Mouse (Mus musculus): ENCODE results near the gene Snph.

The Snph gene

DNA sequence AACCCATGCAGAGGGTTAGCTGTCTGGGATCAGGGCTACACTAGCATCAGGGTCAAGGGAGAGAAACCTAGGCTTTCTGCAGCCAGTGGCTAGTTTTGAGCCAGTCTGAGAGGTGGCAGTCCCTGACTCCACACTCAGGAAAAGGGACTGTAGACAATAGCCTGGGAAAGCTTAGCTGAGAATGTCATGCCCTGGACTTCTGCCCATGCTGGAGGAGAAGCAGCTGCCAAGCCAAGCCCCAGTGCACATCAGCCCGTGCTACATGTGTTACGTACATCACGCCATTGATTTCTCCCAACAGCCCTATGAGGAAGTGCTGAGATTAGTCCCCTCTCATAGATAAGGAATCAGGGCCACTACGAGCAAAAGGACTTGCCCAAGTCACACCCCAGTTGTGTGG, 30.3 kb downstream of the Snph start:
- no peak for DNase-seq (ENCODE audit: low spot score in 2 of 2)

- no peak for DNase-seq (ENCODE audit: low spot score in 2 of 2)
These were observed 34.3 kb downstream of the Snph start for GRCm38 (mm10) chr2:151598068-151598467.

DNA sequence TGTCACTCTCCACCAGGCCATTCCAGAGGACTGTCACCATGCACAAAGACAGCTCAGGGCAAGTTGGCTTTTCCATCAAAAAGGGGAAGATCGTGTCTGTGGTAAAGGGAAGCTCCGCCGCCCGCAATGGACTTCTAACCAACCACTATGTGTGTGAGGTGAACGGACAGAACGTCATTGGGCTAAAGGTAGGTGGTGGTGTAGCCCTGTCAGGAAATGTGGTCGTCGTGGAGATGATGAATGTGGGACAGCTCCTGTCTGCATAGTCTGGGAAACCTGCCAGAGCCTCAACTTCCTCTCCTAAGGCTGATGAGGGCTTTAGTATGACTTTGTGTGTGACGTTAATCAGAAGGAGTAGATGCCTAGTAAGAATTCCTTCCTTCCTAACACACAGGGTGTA, 45.1 kb downstream of the Snph start:
- no peak for DNase-seq (ENCODE audit: low spot score in 2 of 2)

GRCm38 (mm10) chr2:151586807-151587206, 45.6 kb downstream of the Snph start:
- no peak for DNase-seq (ENCODE audit: low spot score in 2 of 2)

- DNase-seq (ENCODE audit: low spot score in 2 of 2): no peak
These were observed 46.5 kb downstream of the Snph start for GRCm38 (mm10) chr2:151585934-151586333.

DNA sequence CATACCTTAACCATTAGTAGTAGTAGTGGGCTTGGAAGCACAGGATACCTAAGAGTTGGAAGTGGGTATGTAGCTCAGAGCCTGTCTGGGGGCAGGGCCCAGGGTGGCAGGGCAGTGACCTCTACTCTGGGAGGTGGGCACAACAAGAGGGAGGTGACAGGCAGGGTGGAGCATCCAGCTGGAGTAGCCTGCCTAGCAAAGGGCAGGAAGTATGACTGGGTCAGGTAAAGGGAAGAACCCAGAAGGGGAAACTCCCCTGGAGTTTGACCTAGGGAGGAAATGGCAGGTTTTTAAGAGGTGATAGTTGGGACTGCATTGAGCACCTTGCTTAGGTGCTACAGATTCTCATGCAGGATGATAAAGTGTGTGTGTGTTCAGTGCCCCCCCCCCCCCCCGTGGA, 51.4 kb downstream of the Snph start:
- no peak for DNase-seq (ENCODE audit: low spot score in 2 of 2)

DNA sequence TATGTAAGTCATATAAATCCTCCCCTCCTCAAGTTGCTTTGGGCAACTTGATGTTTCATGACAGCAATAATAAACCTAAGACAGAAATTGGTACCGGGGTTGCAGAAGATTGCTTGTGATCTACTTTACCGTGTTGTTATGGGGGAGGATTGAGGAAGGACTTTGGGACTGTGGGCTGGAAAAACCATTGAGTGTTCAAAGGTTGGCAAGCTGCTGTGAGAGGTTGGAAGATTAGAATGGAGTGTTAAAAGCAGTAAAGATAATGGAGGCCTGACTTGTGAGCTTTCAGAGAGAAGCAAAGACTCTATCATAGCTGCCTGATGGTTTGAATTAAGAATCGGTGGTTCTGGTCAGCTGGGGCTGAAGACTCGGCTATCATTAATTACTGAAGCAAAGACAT, 53.2 kb downstream of the Snph start:
- no peak for DNase-seq (ENCODE audit: low spot score in 2 of 2)

DNA sequence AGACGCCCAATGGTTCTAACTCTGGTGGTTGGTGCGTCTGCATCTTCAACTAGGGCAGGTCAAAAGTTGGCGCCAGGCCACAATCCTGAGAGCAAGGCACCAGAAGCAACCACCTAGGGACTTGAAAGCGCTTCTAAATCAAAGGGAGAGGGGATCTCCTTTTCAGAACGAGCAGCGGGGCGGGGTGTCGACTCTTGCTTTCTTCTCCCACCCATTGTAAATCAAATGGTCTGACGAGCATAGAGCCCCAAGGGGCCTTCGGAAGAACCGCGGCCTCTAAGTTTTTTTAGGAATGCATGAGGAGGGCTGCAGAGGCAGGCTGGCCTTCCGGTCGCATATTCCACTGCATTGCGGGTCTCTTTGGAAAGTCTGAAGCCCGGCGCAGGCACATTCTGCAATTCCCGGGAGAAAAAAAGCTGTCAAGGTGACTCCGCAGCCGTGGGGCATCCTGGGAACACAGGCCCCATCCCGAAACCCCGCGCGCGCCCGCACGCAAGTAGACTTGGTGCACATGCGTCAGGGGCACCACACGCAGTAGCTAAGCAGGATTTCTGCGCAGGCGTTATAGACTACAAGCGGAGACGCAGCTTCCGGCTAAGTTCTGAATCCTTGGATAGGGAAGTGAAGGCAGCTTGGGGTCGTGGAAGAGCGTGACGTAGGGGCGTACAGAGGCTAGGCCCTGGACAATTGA, 56.5 kb downstream of the Snph start:
- DNase-seq (ENCODE audit: low spot score in 2 of 2): peak; percentile 89 to 90

DNA sequence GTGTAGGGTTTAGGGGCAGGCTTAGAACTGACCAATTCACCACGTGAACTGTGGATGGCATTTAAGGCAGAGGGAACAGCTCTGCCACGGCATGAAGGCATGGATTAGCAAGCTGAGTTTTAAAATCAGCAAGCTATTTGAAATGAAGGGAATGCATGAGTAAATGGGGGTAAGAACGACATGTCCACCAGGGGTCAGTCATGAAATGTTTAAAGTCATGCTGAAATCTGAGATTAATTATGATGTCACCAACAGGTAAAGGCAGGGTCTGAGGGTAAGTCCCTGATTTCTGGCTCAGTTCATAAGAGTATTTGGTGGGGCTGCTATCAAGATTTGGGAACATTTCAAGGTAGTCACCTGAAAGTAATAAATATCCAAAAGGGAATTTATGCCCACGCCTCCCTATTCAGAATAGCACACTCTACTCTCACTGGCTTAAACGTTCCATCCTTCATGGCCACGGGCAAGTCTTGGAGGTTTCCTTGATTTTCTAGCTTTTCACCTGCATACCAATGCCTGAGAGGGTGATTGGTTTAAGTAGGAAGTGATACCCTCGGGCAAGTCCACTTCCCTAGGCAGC, 57.2 kb downstream of the Snph start:
- DNase-seq (ENCODE audit: low spot score in 2 of 2): no peak

- DNase-seq (ENCODE audit: low spot score in 2 of 2): no peak
These were observed 57.8 kb downstream of the Snph start for GRCm38 (mm10) chr2:151574607-151575006.

- no peak for DNase-seq (ENCODE audit: low spot score in 2 of 2)
These were observed 58.7 kb downstream of the Snph start for GRCm38 (mm10) chr2:151573667-151574066.

- DNase-seq (ENCODE audit: low spot score in 2 of 2): no peak
These were observed 60.3 kb downstream of the Snph start, which contains the start of gene Sdcbp2 for GRCm38 (mm10) chr2:151571873-151572700. Gene Sdcbp2 (plus strand): TSS chr2:151572622.

DNA sequence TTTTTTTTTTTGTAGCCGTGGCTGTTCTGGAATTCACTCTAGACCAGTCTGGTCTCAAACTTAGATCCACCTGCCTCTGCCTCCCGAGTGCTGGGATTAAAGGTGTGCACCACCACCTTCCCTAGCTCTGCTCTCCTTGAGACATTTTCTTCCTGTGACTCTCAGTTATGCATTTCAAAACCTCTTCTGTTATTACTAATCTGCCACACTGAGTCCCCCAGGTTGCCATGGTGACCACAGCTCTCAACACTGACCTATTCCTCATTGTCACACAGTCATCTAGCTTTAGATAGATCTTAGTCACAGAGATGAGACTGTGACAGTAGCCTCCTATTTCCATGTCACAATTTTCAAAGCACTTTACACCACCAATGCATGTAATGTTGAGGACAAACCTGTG, 62.9 kb downstream of the Snph start:
- DNase-seq (ENCODE audit: low spot score in 2 of 2): no peak

GRCm38 (mm10) chr2:151566856-151567255, 65.5 kb downstream of the Snph start:
- no peak for DNase-seq (ENCODE audit: low spot score in 2 of 2)

- DNase-seq (ENCODE audit: low spot score in 2 of 2): no peak
These were observed 67.4 kb downstream of the Snph start for GRCm38 (mm10) chr2:151564986-151565385.

- no peak for DNase-seq (ENCODE audit: low spot score in 2 of 2)
These were observed 68.4 kb downstream of the Snph start for GRCm38 (mm10) chr2:151564006-151564405.

DNA sequence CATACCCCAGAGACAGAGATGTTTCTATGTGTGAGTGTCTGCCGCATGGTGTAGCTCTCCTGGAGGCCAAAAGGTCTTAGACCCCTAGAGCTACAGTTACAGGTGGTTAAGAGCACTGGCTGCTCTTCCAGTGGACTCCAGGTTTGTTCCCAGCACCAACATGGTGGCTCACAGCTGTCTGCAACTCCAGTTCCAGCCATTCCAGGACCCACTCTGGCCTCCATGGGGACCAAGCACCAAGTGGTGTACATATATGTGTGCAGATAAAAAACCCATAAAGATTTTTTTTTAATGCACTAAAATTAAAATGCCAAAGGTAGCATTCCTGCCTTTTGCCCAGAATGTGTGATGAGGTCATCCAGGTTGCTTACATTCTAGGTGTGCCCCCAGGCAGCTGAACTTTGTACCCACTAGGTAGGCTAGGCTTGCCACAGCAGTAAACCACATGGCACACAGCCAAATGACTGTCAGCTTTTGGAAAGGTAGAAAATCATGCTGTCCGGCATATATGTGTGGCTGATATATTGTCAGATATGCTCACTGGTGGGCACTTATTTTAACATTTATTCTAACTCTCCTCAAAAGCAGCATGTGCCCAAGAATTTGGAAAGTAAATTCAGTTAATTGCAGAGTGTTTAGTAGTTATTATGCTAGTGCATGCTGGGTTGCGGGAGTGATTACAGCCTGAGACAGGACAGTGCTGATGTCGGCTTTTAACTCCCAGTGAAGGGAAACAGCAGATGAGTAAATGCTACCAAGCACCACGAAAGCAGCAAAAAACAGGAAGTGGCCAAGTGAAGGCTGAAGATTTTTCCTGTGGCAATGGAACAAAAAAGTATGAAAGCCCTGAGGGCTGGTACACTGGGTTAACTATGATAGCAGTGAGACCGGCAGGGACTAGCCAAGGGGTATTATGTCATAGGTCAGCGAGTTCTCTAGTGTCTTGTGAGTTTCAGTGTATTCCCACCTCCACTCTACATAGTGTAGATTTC, 69.2 kb downstream of the Snph start:
- no peak for DNase-seq (ENCODE audit: low spot score in 2 of 2)

GRCm38 (mm10) chr2:151549615-151550121, 82.7 kb downstream of the Snph start:
- no peak for DNase-seq (ENCODE audit: low spot score in 2 of 2)

GRCm38 (mm10) chr2:151546571-151546970, 85.8 kb downstream of the Snph start:
- DNase-seq (ENCODE audit: low spot score in 2 of 2): no peak

DNA sequence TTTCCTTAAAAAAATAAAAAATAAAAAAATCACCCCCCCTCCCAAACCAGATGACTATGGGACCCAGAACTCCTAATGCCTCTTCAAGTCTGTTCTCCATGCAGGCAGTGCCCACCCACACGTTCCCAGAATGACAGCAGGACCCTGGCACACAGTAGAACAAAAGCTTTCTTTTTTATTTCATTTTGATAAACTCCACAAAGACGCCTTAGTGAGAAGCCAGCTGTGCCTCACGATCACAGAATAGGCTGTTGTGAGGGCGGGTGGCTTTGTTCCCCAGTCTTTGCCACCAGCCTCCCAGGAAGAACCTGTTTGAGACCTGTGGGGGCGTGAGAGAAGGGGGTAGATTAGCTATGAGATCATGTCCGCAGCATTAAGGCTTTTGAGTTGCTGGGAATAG, 87.7 kb downstream of the Snph start:
- DNase-seq (ENCODE audit: low spot score in 2 of 2): peak in 1 of 2 experiments; percentile 36
